Mouse (Mus musculus): Measurements from ENCODE around the gene Fstl1. TPM values are rescaled to one million over a fixed set of nuclear protein-coding genes. Genes with fewer than 3 reads are reported as not detected.

Gene Fstl1
- total and polyA plus RNA-seq, 3 experiments = 0.34 to 0.87 (median 0.59) TPM

DNA sequence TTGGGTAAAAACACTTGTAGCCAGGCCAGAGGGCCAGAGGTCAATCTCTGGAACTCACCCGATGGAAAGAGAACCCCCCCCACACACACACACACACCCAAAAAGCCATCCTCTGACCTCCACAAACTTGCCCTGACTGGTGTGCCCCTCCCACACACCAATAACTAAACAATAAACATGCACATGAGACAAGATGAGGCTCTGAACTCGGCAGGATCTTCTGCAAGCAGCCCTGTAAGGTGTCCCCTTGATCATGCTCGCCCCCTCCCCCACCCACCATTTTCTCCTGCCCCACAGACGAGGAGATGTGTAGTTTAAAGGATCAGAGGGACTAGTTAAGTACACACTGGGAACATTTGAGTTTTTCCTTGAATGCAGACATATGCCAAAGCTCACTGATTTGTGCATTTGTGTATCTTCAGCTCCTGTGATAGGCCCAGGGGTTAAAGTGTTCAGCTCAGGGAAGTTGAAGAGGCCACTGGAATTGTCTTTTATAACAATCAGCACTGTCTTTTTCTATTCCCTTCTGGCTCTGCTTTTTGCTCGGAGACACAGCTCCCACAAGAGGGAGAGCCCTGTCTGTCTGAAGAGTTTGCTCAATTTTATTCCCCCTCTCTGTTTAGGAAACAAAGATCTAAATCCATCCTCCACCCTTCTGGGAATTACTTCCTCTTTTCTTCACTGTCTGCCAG lies 37.2 kb downstream of the Fstl1 start:
- no peaks in the 10 kb centered on the region for H3K9me3 ChIP-seq (replicated peaks; ENCODE audit: low read length)
- H3K4me1 ChIP-seq (ENCODE audit: control insufficient read depth in 1 of 2, insufficient read depth in 2 of 2) = peaks cover 13 to 38% of the 10 kb centered on the region in 2 experiments
- H3K4me3 ChIP-seq (replicated peaks in 1 of 3; ENCODE audit: low read depth in 2 of 3, low read length in 2 of 3, poor library complexity in 1 of 3) = peak overlapping the region in 1 of 3 experiments; percentile 1
- DNase-seq (ENCODE audit: extremely low read depth) = peak; percentile 40
- H3K27me3 ChIP-seq (replicated peaks) = no peaks in the 10 kb centered on the region
- no peak overlapping the region for H3K27ac ChIP-seq (ENCODE audit: insufficient read depth, low read depth)
- TF ChIP-seq SIN3A (IDR thresholded peaks at IDR 0.05; ENCODE audit: low read length) = no peak
- TF ChIP-seq MAFK (IDR thresholded peaks at IDR 0.05; ENCODE audit: insufficient replicate concordance, low read length) = no peak
- peak; percentile 21; the same call in 1 of the 2 replicates for TF ChIP-seq CHD2 (IDR thresholded peaks at IDR 0.05; ENCODE audit: low read length)
- TF ChIP-seq MAX (IDR thresholded peaks at IDR 0.05; ENCODE audit: low read length) = no peak
- TF ChIP-seq EP300 (IDR thresholded peaks at IDR 0.05; ENCODE audit: low read length) = no peak
- TF ChIP-seq TBP (conservative IDR thresholded peaks at IDR 0.05; ENCODE audit: low read depth, low read length) = peak; percentile 82; the same call in 1 of the 2 replicates
- no peak for TF ChIP-seq NRF1 (IDR thresholded peaks at IDR 0.05; ENCODE audit: low read depth, low read length)
- H3K36me3 ChIP-seq (replicated peaks in 1 of 2; ENCODE audit: control insufficient read depth in 1 of 2, insufficient read depth in 1 of 2, low read length in 1 of 2) = no peaks in the 10 kb centered on the region
- H3K79me2 ChIP-seq (replicated peaks; ENCODE audit: control insufficient read depth, extremely low read depth, insufficient read depth, poor library complexity, severe bottlenecking) = no peaks in the 10 kb centered on the region
- dilution Hi-C loops (cut with MboI; ENCODE audit: extremely low pct_ligation_motif_present, extremely low pct_unique_long_range_greater_than_20kb, low sequenced_read_pairs) (no loop called here), in situ Hi-C loops (cut with MboI; ENCODE audit: low pct_ligation_motif_present, low pct_unique_long_range_greater_than_20kb, low sequenced_read_pairs) (loop anchor here (5.0 to 10.0 kb wide), 2 partner anchors 127 to 381 kb away; no protein-coding TSS in a partner anchor)
- H3K4me2 ChIP-seq (ENCODE audit: insufficient read depth, low read depth, poor library complexity, severe bottlenecking) = peak overlapping the region; percentile 75
- H3K9ac ChIP-seq (ENCODE audit: insufficient read depth, low read depth) = peak overlapping the region; percentile 57; the same call in 1 of the 2 replicates

- H3K36me3 ChIP-seq (replicated peaks in 1 of 2; ENCODE audit: control insufficient read depth in 1 of 2, insufficient read depth in 1 of 2, low read length in 1 of 2) = no peaks in the 10 kb centered on the region
- DNase-seq (ENCODE audit: extremely low read depth) = peak; percentile 98
- peak overlapping the region; percentile 75 for H3K4me2 ChIP-seq (ENCODE audit: insufficient read depth, low read depth, poor library complexity, severe bottlenecking)
- dilution Hi-C loops (cut with MboI; ENCODE audit: extremely low pct_ligation_motif_present, extremely low pct_unique_long_range_greater_than_20kb, low sequenced_read_pairs) (no loop called here), in situ Hi-C loops (cut with MboI; ENCODE audit: low pct_ligation_motif_present, low pct_unique_long_range_greater_than_20kb, low sequenced_read_pairs) (loop anchor here (5.0 to 10.0 kb wide), 2 partner anchors 127 to 380 kb away; no protein-coding TSS in a partner anchor)
- H3K27ac ChIP-seq (ENCODE audit: insufficient read depth, low read depth) = peak overlapping the region; percentile 39; the same call in 1 of the 2 replicates
- peak overlapping the region; percentile 45 for H3K9ac ChIP-seq (ENCODE audit: insufficient read depth, low read depth)
- H3K79me2 ChIP-seq (replicated peaks; ENCODE audit: control insufficient read depth, extremely low read depth, insufficient read depth, poor library complexity, severe bottlenecking) = no peaks in the 10 kb centered on the region
- no peak overlapping the region for H3K4me3 ChIP-seq (replicated peaks in 1 of 3; ENCODE audit: low read depth in 2 of 3, low read length in 2 of 3, poor library complexity in 1 of 3)
- H3K27me3 ChIP-seq (replicated peaks) = no peaks in the 10 kb centered on the region
- no peaks in the 10 kb centered on the region for H3K9me3 ChIP-seq (replicated peaks; ENCODE audit: low read length)
- H3K4me1 ChIP-seq (ENCODE audit: control insufficient read depth in 1 of 2, insufficient read depth in 2 of 2) = peaks cover 13 to 38% of the 10 kb centered on the region in 2 experiments
- TF ChIP-seq ZKSCAN1 (IDR thresholded peaks at IDR 0.05; ENCODE audit: borderline replicate concordance, low read depth, low read length) (no peak), MAFK (IDR thresholded peaks at IDR 0.05; ENCODE audit: insufficient replicate concordance, low read length) (no peak; the same call in 1 of the 2 replicates), TCF12 (IDR thresholded peaks at IDR 0.05; ENCODE audit: low read depth, low read length) (peak; percentile 71), EP300 (IDR thresholded peaks at IDR 0.05; ENCODE audit: low read length) (peak; percentile 33; the same call in 1 of the 2 replicates), CHD2 (IDR thresholded peaks at IDR 0.05; ENCODE audit: low read length) (no peak; the same call in 1 of the 2 replicates), USF1 (IDR thresholded peaks at IDR 0.05; ENCODE audit: low read depth, low read length) (no peak), ZMIZ1 (IDR thresholded peaks at IDR 0.05; ENCODE audit: low read depth, low read length) (no peak; the same call in 1 of the 2 replicates), PAX5 (IDR thresholded peaks at IDR 0.05; ENCODE audit: low read length) (no peak), IRF4 (IDR thresholded peaks at IDR 0.05; ENCODE audit: low read depth, low read length) (no peak; the same call in none of the 2 replicates), GABPA (IDR thresholded peaks at IDR 0.05; ENCODE audit: insufficient replicate concordance, low read depth, low read length) (no peak), MYC (IDR thresholded peaks at IDR 0.05; ENCODE audit: low read depth, low read length) (peak; percentile 53; the same call in 1 of the 2 replicates), MXI1 (IDR thresholded peaks at IDR 0.05; ENCODE audit: low read depth, low read length) (peak; percentile 48; the same call in 1 of the 2 replicates), RAD21 (IDR thresholded peaks at IDR 0.05; ENCODE audit: low read depth, low read length) (peak; percentile 87), ZNF384 (IDR thresholded peaks at IDR 0.05; ENCODE audit: low read depth, low read length) (peak; percentile 98), POLR2A (IDR thresholded peaks at IDR 0.05; ENCODE audit: low read depth, low read length) (peak; percentile 57; the same call in 1 of the 2 replicates), SIN3A (IDR thresholded peaks at IDR 0.05; ENCODE audit: low read length) (no peak; the same call in 1 of the 2 replicates), SMC3 (IDR thresholded peaks at IDR 0.05; ENCODE audit: low read depth, low read length) (peak; percentile 78), E2F4 (IDR thresholded peaks at IDR 0.05; ENCODE audit: insufficient replicate concordance, low read depth, low read length) (no peak), USF2 (conservative IDR thresholded peaks at IDR 0.05; ENCODE audit: low read depth, low read length) (no peak), BHLHE40 (IDR thresholded peaks at IDR 0.05; ENCODE audit: low read depth, low read length) (peak; percentile 47; the same call in 1 of the 2 replicates), UBTF (IDR thresholded peaks at IDR 0.05; ENCODE audit: low read depth, low read length) (no peak), MEF2A (IDR thresholded peaks at IDR 0.05; ENCODE audit: borderline replicate concordance, low read depth, low read length) (peak; percentile 83), TBP (conservative IDR thresholded peaks at IDR 0.05; ENCODE audit: low read depth, low read length) (no peak; the same call in 1 of the 2 replicates), JUND (conservative IDR thresholded peaks at IDR 0.05; ENCODE audit: low read depth, low read length) (no peak), MAZ (IDR thresholded peaks at IDR 0.05; ENCODE audit: low read depth, low read length) (peak; percentile 78; the same call in 1 of the 2 replicates), JUN (IDR thresholded peaks at IDR 0.05; ENCODE audit: insufficient read depth, low read depth, low read length) (no peak)
Measured at GRCm38 (mm10) chr16:37814383-37814971, 37.8 kb downstream of the Fstl1 start.
